Mouse (Mus musculus) liver, embryonic 11.5 days (tissue): ENCODE results near the gene 2310011J03Rik. TPM values are rescaled to one million over a fixed set of nuclear protein-coding genes. Genes with fewer than 3 reads are reported as not detected.
"Not testable (repeated sequence)": the region's sequence is repeated elsewhere in the genome, so short reads cannot be mapped to it uniquely, and the experiment has no call there.

Experiments
- ATAC-seq: fragments of 200-750 bp; cut with Nextera tagmentation; replicated peaks from 2 replicates; pipeline ENCODE4 v1.8.0; 2017; ENCODE audit warnings: moderate number of reproducible peaks, mild to moderate bottlenecking, moderate TSS enrichment, moderate library complexity; ENCODE audit not compliant: low FRiP score
- DNase-seq: peaks from one replicate; pipeline ENCODE4 v3.0.0-alpha.2; 2017; ENCODE audit warnings: low spot score
- H3K27ac ChIP-seq: fragments of 300-500 bp; sonication (generic); 2 replicates; pipeline ENCODE4 v1.5.1; 2014; ENCODE audit warnings: mild to moderate bottlenecking, low read depth, low read length, control low read depth
- H3K27me3 ChIP-seq: fragments of 300-500 bp; sonication (generic); replicated peaks from 2 replicates; pipeline ENCODE4 v1.6.1; 2014; ENCODE audit warnings: low read length, mixed read lengths; ENCODE audit not compliant: control insufficient read depth, insufficient read depth
- H3K36me3 ChIP-seq: fragments of 300-500 bp; sonication (generic); 2 replicates; pipeline ENCODE4 v1.6.1; 2014; ENCODE audit warnings: mild to moderate bottlenecking, low read length, moderate library complexity, mixed read lengths; ENCODE audit not compliant: control insufficient read depth, insufficient read depth
- H3K4me1 ChIP-seq: fragments of 300-500 bp; sonication (generic); replicated peaks from 2 replicates; pipeline ENCODE4 v1.6.1; 2014; ENCODE audit warnings: low read length, mixed read lengths; ENCODE audit not compliant: control insufficient read depth, insufficient read depth
- H3K4me2 ChIP-seq: fragments of 300-500 bp; sonication (generic); 2 replicates; pipeline ENCODE4 v1.6.1; 2014; ENCODE audit warnings: mild to moderate bottlenecking, control low read depth, moderate library complexity
- H3K4me3 ChIP-seq: fragments of 300-500 bp; sonication (generic); 2 replicates; pipeline ENCODE4 v1.5.1; 2014; ENCODE audit warnings: low read depth, low read length, control low read depth
- H3K9ac ChIP-seq: fragments of 300-500 bp; sonication (generic); 2 replicates; pipeline ENCODE4 v1.6.1; 2014; ENCODE audit warnings: low read depth, low read length, control low read depth
- H3K9me3 ChIP-seq: fragments of 300-500 bp; sonication (generic); 2 replicates; pipeline ENCODE4 v1.6.1; 2016; ENCODE audit warnings: low read length, inconsistent platforms, mixed read lengths; ENCODE audit not compliant: control insufficient read depth
- WGBS: fragments of 180-500 bp; shearing (Covaris S2); extraction: QIAGEN DNeasy Blood & Tissue Kit; methylation state at CpG from one replicate; pipeline ENCODE4 v1.1.7; 2014; 5-methylcytosine and 5-hydroxymethylcytosine counted together
- polyA plus RNA-seq: library from polyadenylated mRNA; unstranded; fragments of >200 nt; fragmentation: Nextera tagmentation; extraction: Ambion mirVana; gene quantifications from 2 replicates; pipeline ENCODE4 v1.2.1, GENCODE M21; 2014

2310011J03Rik gene
- polyA plus RNA-seq, 1 experiment from 2014 or later = 47.8 TPM

DNA sequence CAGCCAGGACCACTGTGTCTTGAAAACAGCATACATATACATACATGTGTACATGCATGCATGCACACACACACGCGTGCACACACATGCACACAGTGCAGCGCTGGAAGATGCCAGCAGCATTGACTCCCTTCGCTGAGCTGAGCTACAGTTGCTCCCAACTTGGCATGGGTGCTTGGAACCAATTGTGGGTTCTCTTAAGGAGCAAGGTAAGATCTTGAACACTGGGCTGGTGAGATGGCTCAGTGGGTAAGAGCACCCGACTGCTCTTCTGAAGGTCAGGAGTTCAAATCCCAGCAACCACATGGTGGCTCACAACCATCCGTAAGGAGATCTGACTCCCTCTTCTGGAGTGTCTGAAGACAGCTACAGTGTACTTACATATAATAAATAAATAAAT is 25.6 kb upstream of the 2310011J03Rik start:
- H3K9ac ChIP-seq, H3K27ac ChIP-seq, H3K9me3 ChIP-seq, H3K4me3 ChIP-seq, ATAC-seq, H3K36me3 ChIP-seq, H3K4me2 ChIP-seq, DNase-seq: not testable (repeated sequence)
- WGBS = 72% methylated on average over 5 of the region's 6 CpGs
- Histone ChIP-seq H3K4me1 (peaks cover 52% of the 10 kb centered on the region), H3K27me3 (peaks cover 84% of the 10 kb centered on the region)

DNA sequence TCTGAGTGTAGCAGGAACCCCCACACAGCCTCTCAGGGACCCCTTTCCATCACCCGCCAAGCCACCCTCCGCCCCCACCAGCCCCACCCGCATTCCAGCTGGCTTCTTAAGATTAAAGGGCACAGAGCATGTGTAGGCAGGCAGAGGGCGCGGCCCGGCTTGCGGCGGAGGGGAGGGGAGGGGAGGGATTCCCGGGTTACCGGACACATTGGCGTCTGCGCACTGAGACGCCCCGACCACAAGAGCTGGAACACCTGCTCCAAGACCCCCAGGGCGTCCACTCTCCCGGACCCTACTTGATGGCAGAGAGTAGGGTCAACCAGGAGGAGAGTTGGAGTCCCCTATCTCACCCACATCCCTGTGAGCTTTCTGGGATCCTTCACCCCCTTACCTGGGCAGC is 24.8 kb upstream of the 2310011J03Rik start:
- peak overlapping the region; percentile 98 for H3K27ac ChIP-seq
- ATAC-seq = peak; percentile 35
- H3K4me3 ChIP-seq = peak overlapping the region; percentile 36
- 3% methylated on average over 16 of the region's 16 CpGs for WGBS
- H3K9me3 ChIP-seq = no peaks in the 10 kb centered on the region
- no peak for DNase-seq
- peaks cover 84% of the 10 kb centered on the region for H3K27me3 ChIP-seq
- H3K4me2 ChIP-seq = peak overlapping the region; percentile 70
- peaks cover 56% of the 10 kb centered on the region for H3K4me1 ChIP-seq
- peak overlapping the region; percentile 63 for H3K9ac ChIP-seq
- H3K36me3 ChIP-seq = no peaks in the 10 kb centered on the region

DNA sequence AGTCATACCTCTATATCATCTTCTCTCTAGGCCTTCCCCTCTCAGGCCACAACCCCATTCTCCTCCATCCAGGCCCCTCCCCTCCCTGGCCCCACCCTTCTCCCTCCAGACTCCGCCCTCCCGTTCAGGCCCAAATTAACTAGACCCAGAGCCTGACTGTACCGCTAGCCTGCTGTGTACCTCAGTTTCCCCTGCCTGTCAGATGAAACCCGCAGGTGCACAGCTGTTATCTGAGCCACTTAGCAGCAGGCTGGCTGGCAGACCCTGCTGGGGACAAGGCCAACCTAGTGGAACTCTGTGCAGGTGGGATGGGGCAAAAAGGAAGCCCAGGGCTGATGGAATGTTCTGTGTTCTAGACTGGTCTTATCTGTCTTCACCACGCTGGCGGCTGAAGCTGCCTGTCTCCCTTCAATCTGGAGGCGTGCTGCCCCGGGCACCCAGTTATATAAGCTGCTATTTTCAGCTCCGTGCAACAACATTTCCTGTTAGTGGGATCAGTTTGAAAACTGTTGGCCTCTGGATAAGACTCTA is 23.9 kb upstream of the 2310011J03Rik start:
- Histone ChIP-seq H3K27me3 (peaks cover 74% of the 10 kb centered on the region), H3K4me2 (peak overlapping the region; percentile 70), H3K4me3 (peak overlapping the region; percentile 36), H3K9me3 (no peaks in the 10 kb centered on the region), H3K9ac (peak overlapping the region; percentile 63), H3K36me3 (no peaks in the 10 kb centered on the region), H3K4me1 (peaks cover 58% of the 10 kb centered on the region), H3K27ac (peak overlapping the region; percentile 98)
- peak; percentile 75 for DNase-seq
- peak; percentile 77 for ATAC-seq
- WGBS = 20% methylated on average over 9 of the region's 9 CpGs

DNA sequence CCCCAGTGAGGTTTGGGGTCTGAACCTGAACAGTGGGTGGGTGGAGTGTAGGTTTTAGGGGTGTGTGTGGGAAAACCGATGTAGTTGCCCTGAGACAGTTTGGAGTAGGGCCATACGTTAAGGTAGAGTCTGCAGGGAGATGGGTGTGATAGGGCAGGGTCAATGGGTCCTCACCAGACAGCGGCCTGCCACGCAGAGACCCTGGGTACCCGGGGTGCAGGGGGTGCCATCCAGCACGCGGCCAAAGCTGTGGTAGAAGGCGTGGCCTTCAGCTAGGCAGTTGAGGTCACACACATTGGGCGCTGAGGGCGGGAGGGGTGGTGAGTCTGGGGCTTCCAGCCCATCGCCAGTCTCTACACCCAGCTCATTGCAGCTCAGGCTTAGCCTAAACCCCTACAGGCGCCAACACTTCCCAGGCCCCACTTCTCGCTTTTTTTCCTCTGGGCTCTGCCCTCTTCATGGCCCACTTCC is 23.1 kb upstream of the 2310011J03Rik start:
- peak overlapping the region; percentile 27 for H3K9ac ChIP-seq
- no peaks in the 10 kb centered on the region for H3K36me3 ChIP-seq
- DNase-seq (no peak), ATAC-seq (peak; percentile 9)
- H3K4me1 ChIP-seq = peaks cover 58% of the 10 kb centered on the region
- peaks cover 67% of the 10 kb centered on the region for H3K27me3 ChIP-seq
- peak overlapping the region; percentile 36 for H3K4me3 ChIP-seq
- WGBS = 18% methylated on average over 13 of the region's 13 CpGs
- H3K4me2 ChIP-seq = peak overlapping the region; percentile 70
- H3K9me3 ChIP-seq = no peaks in the 10 kb centered on the region
- H3K27ac ChIP-seq = peak overlapping the region; percentile 98

DNA sequence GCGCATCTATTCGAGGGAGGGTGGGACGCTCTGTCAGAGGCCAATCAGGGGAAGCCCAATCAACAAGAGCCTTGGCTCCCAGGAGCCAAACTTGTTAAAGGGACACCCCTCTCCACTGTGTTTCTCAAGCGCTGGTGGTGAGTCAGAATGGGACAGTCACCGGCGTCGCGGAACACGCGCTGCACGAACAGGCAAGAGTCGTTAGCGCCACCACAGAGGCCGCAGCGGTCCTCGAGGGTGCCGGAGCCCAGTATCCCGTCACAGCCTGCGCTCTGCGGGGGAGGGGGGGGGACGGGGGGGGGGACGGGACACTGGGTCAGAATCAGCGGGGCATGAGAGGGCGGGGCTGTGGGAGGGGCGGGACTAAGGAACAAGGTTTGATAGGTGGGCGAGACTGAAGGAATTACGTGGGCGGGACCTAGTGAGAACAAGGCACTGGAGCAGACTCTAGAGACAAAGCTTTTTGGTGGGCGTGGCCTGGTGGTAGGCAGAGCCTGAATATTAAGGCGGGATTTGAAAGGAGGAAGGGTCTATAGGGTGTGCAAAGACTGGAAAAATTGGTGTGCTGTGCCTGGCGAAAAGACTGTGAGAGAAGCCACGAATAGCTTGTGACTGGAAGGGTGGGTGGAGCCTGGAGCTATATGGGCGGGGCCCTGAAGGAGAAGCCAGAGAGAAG is 22.6 kb upstream of the 2310011J03Rik start:
- 2% methylated on average over 29 of the region's 33 CpGs for WGBS
- Histone ChIP-seq H3K27me3 (peaks cover 61% of the 10 kb centered on the region), H3K27ac (no peak overlapping the region; the same call in 1 of the 2 replicates), H3K9ac (peak overlapping the region; percentile 27), H3K36me3 (no peaks in the 10 kb centered on the region), H3K9me3 (no peaks in the 10 kb centered on the region), H3K4me1 (peaks cover 55% of the 10 kb centered on the region), H3K4me2 (peak overlapping the region; percentile 70), H3K4me3 (peak overlapping the region; percentile 36)
- ATAC-seq (peak; percentile 41), DNase-seq (peak; percentile 72)

DNA sequence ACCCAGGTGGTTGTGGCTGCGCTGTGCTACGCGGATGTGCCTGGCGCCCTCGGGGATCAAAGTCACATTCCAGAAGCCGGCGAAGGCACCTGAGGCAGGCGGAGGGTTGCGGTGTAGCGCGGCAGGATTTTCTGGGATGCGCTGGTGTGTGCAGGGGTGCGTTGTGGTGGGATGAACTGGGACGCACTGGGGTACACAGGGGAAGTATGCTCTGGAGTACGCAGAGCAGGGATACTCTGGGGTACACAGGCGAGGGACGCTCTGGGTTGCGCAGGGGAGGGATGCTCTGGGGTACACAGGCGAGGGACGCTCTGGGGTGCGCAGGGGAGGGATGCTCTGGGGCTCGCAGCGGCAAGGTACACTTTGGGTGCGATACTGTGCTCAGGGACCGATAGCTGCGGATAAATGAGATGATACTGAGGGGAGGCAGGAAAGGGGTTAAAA is 22.0 kb upstream of the 2310011J03Rik start:
- Histone ChIP-seq H3K27me3 (peaks cover 56% of the 10 kb centered on the region), H3K9me3 (no peaks in the 10 kb centered on the region), H3K36me3 (no peaks in the 10 kb centered on the region), H3K27ac (no peak overlapping the region), H3K4me3 (peak overlapping the region; percentile 36), H3K4me1 (peaks cover 50% of the 10 kb centered on the region), H3K4me2 (peak overlapping the region; percentile 70), H3K9ac (no peak overlapping the region)
- DNase-seq (no peak), ATAC-seq (no peak)
- WGBS = 4% methylated on average over 26 of the region's 26 CpGs

DNA sequence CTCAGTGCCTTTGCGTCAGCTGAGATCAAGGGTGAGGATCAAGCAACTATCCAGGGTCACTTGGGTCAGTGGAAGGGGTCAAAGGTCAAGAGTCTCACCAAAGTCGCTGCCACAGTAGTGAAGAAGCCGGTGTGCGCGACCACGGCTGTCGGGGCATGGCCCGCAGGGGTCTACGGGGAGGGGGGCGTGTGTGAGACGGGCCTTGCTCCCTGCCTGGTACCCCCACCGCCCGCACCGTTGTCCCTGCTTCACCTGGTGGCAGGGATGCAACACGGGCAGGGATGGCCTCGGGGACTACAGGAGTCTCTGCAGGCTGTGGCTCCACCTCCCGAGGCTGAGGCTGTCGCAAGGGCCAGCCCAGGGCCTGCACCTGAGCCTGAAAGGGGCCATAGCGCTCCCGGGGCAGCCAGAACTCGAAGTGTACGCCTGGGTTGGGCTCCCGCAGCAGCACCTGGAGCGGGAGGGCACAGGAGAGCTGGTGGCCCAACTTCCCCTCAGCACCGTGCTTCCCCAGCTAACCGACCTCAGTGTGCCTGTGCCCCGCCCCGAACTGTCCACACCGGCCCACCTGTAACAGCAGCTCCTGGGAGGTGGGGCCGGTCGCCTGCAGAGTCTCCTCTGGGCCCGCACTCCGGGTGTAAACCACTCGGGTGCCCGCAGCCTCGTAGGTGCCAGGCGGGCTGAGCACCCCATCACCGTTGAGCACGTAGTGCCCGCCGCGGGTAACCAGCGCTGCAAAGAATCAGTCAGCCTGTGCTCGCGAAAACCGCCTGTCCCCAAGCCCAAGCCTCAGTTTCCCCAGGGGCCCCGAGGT is 21.4 kb upstream of the 2310011J03Rik start:
- Histone ChIP-seq H3K27ac (no peak overlapping the region), H3K4me2 (peak overlapping the region; percentile 70), H3K4me3 (peak overlapping the region; percentile 36), H3K9me3 (no peaks in the 10 kb centered on the region), H3K4me1 (peaks cover 48% of the 10 kb centered on the region), H3K27me3 (peaks cover 52% of the 10 kb centered on the region), H3K36me3 (no peaks in the 10 kb centered on the region), H3K9ac (no peak overlapping the region)
- DNase-seq (no peak), ATAC-seq (no peak)
- 6% methylated on average over 47 of the region's 47 CpGs for WGBS

DNA sequence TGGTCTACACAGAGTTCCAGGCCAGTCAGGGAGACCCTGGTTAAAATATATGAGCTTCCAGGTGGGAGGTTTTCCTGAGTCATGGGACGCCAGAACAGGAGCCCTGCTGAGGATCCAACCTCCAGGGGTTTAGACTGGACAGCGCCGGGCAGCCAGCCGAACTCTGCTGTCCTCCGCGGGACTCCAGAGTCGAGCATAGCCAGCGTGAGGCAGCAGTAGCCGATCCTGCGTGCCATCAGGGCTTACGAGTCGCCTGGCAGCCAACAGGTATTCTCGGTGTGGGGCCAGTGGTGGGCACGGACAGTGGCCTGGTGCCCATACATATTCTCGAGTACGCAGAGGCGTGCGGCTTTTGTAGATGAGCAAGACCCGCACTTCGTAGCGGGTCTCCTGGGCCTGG is 20.7 kb upstream of the 2310011J03Rik start:
- no peak for DNase-seq
- no peaks in the 10 kb centered on the region for H3K9me3 ChIP-seq
- H3K27me3 ChIP-seq = peaks cover 54% of the 10 kb centered on the region
- H3K27ac ChIP-seq = no peak overlapping the region
- H3K4me2 ChIP-seq = peak overlapping the region; percentile 70
- peaks cover 2% of the 10 kb centered on the region; the same call in 1 of the 2 replicates for H3K36me3 ChIP-seq
- ATAC-seq = no peak
- peak overlapping the region; percentile 14; the same call in 1 of the 2 replicates for H3K4me3 ChIP-seq
- H3K9ac ChIP-seq = no peak overlapping the region
- peaks cover 48% of the 10 kb centered on the region for H3K4me1 ChIP-seq
- WGBS = 18% methylated on average over 21 of the region's 21 CpGs
